Mouse (Mus musculus) urinary bladder, postnatal 10 days (tissue): ENCODE data around the gene Pou6f1.
"Not testable (repeated sequence)": the region's sequence is repeated elsewhere in the genome, so short reads cannot be mapped to it uniquely, and the experiment has no call there.

ENCODE experiments used
- DNase-seq: peaks from one replicate; pipeline ENCODE4 v3.0.0; 2022; ENCODE audit warnings: low spot score

Gene Pou6f1

DNA sequence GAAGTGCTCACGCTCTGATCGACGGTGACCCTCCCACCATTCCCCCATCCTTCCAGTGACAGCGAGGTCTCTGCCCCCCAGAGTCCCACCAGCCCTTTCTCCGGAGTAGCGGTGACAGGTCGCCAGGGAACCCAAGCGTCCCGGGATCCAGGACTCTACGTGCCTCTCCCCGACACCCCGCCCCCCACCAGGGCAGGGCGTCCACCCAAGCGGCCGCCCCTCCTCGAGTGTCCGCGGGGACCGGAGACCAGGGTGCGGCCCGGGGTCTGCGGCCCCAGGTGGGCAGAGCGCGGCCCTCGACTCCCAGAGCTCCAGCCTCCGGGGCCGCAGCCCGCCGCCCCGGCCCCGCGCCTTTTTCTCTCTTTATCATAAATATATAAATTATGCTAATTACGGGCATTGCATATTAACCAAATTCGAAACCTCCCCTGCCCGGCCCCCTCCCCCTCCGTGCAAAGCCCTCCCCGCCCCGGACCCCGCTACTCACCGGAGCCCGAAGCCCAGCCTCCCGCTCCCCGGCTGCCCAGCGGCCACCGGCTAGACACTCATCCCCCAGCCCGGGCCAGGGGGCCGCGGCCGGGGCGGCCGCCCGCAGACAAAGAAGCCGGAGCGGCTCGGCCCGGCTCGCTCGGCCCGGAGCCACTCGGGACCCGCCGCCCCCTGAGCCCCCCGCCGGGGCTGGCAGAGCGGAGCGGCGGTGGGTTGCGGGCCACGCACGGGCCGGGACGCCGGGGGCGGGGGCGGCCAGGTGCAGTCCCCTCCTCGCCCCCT is at the start of gene Pou6f1:
Pou6f1 (minus strand) TSS at position 709 of the 771 bp plus-strand sequence.
- no peak for DNase-seq

DNA sequence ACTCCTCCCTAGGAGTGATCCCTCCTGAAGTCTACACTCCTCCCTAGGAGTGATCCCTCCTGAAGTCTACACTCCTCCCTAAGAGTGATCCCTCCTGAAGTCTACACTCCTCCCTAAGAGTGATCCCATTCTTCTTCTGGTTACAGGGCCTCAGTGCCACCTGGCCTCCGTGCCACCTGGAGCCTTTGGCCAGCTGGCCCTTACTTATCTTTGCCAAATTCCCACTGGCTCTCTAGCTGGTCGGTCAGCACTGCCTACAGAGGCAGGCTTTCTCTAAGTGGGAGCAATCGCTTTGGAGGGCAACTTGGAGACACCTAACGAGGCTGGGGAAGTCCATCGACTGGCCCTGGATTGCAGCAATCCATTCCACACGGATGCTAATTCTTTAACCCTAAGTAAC is 46.4 kb upstream of the Pou6f1 start:
- no peak for DNase-seq

- DNase-seq, result no peak
Measured at GRCm38 (mm10) chr15:100642451-100642850, 42.7 kb upstream of the Pou6f1 start.

DNA sequence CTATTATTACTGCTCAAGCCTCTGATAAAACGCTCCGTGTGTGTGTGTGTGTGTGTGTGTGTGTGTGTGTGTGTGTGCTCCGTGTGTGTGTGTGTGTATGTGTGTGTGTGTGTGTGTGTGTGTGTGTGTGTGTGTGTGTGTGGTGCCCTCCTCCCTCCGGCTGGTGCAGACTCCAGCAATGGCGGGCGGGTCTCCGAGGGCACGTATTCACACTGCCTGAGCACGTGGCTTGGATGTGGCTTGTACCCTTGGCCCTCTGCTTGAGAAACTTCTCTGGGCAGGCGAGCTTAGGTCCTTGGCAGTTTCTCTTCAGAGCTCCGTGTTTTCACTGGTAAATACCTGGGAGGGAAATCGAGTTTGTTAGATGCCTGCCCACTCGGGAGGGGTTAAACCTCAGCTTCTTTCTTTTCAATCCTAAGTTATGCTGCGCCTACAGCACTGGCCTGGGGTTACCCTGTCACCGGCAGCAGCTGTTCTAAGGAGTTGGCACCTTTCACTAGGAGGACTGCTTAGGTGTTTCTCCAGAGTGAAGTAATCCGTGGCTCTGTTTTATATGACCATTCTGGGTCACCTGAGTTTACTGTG is 41.5 kb upstream of the Pou6f1 start:
- DNase-seq, result no peak

GRCm38 (mm10) chr15:100639972-100640750 is 40.4 kb upstream of the Pou6f1 start:
- DNase-seq, result no peak

DNA sequence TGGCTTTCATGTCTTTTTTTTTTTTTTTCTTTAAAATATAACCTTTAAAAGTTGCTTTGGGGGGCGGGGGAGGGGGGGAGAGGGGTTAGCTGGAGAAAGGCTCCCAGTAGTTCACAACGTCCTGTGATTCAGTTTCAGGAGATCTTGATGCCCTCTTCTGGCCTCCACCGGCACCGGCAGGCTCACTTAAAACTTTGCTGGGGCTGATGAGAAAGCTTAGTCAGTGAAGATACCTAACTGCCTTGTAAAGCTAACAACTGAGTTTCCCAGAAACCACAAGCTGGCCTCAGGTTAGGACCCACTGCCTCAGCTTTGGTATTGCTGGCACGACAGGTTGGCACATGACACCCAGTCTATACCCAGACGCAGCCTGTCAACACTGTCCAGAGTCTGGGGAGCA is 37.9 kb upstream of the Pou6f1 start:
- DNase-seq, result no peak

DNA sequence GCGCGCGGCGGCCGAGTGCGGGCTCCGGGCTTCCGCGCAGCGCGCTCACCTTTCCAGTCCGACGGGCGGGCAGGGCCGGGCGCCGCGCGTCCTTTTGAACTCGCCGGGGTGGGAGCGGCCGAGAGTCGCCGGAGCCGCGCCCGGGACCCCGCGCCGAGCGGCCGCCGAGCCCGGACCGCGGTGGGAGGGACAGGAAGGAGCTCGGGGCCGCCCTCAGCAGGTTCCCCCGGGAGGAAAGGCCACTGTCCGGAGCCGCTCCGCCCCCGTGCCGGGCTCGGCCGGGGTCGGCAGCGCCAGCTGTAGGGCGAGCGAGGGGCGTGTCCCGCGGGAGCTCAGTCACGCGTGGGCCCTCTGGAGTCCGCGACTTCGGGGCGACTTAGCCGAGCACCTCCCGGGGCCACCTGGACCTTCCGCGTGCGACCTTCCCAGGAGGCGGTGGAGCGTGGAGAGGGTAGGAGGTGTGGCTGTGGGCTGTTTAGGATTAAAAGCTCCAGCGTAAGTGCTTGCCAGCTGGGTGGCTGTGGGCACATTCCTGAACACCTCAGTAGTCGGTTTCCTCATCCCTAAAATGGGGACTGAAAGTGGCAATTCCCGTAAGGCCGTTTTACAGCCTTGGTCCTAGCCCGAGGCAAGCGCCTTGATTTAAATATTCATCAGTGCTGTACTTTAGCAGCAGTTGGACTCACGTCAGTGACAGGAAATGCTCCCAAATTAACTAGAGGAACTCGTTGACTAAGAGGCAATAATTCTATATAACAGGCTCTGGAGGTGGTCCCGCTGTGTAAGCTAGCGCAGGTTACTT is 37.1 kb upstream of the Pou6f1 start, which contains the start of gene Smagp:
Smagp (minus strand) TSS at position 241 of the 802 bp plus-strand sequence.
- DNase-seq, result no peak

- no peak for DNase-seq
Measured at GRCm38 (mm10) chr15:100635851-100636645, 36.3 kb upstream of the Pou6f1 start.

- no peak for DNase-seq
Measured at GRCm38 (mm10) chr15:100635239-100635638, 35.5 kb upstream of the Pou6f1 start.

- no peak for DNase-seq
Measured at GRCm38 (mm10) chr15:100633341-100633740, 33.6 kb upstream of the Pou6f1 start.

DNA sequence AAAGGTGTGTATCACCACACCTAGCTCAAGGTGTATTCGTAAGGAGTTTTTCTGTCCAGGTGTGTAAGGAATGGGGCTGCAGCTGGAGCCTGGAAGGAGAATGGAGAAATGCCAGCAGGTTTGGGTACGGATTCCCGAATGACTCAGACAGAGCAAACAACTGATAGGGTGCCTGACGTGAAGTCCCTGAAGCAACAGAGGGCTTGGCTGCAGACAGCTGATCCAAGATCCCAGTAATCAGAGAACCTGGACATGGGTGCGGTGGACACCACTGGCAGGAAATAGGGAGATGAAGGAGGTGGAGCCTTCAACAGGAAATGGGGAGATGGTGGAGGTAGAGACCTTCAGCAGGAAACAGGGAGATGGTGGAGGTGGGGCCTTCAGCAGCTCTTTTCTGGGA is 32.5 kb upstream of the Pou6f1 start:
- DNase-seq, result no peak

DNA sequence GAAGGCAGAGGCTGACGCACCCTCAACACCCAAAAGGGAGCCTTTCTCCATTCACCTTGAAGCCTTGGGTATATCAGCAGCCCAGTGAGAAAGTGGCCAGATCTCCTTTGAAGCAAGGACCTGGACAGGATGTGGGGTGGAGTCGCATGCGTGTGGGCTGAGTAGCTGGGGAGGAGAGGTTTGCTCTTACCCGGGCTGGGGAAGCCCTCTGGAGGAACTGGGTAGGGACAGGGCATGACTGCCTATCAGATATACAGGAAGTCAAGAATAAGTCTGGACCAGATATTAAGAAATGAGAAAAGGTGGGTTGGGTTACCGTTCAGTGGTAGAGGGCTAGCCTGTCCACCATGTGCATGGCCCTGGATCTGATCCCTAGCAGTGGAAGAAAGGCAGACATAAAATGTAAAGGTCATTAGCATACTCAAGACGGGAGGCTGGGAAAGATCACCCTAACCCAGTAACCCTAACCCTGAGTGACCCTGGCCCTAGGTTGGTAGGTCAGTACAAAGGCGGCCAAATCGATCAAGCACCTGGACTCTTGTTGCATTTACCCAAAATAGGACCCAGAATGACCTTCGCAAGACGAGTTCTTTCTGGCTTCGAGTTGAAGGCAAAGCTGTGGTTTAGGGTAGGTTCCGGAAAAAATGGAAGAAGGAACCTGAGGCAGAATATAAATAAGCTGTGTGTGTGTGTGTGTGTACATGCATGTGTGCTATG is 31.8 kb upstream of the Pou6f1 start:
- DNase-seq, result no peak

- DNase-seq, result no peak
Measured at GRCm38 (mm10) chr15:100630126-100630525, 30.3 kb upstream of the Pou6f1 start.

GRCm38 (mm10) chr15:100628797-100629196 is 29.0 kb upstream of the Pou6f1 start:
- DNase-seq, result no peak

DNA sequence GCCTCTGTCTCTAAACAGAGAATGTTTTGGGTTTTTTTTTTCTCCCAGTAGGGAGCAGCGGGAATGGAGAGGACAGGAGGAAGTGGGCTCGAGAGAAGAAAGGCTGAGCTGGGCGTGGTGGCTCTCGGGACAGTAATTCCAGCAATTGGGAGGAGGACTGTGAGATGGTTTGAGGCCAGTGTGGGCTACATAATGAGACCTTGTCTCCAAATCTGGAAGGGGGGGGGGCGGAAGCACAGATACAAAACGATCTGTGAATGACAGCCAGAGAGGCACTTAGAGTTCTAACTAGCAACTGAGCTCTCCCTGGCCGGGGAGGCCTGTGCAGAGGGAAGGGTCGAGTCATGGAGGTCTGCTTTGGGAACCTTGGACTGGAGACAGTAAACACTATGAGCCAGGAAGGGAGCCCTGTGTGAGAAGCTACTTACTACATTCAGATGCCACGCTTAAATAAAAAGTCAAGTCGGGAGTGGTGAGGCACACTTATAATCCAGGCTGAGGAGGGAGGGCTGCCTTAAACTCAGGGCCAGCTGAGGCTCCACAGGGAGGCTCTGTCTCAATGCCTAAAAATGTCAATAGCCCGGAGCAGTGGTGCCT is 28.1 kb upstream of the Pou6f1 start:
- DNase-seq, result no peak

- DNase-seq, result no peak
Measured at GRCm38 (mm10) chr15:100627287-100627686, 27.5 kb upstream of the Pou6f1 start.

DNA sequence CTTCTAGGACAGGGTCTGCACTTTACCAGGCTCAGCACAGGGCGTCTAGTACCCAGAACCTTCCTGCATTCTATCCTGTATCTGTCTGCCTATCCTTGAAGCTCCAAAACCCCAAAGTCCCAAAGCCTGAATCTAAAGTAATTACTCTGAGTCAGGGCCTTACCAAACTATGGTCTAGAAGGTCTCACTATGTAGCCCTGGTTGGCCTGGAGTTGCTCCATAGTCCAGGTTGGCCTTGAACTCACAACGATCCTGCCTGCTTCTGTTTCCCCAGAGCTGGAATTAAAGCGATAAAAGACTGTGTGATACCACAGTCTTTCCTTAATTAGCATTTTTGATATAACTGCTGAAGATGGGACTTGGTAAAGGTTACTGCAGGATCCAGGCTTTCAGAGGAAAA is 24.7 kb upstream of the Pou6f1 start:
- DNase-seq, result no peak

DNA sequence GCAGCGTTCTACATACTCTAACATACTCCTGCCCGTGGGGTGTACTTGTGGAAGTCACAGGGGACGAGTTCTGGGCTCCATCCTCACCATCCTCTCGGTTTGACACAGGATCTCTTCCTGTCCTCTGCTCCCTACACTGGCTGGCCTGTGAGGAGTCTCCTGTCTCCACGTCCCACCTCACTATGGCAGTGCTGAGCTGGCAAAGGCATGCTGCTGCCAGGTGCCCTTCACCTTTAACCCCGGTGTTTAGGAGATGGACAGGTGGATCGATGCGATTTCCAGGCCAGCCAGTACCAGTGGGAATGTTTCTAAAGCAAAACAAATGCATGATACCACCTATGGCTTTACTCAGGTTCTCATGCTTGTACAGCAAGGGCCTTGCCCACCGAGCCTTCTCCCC is 24.0 kb upstream of the Pou6f1 start:
- no peak for DNase-seq

- DNase-seq, result no peak
Measured at GRCm38 (mm10) chr15:100622164-100622563, 22.4 kb upstream of the Pou6f1 start.

- not testable (repeated sequence) for DNase-seq
Measured at GRCm38 (mm10) chr15:100621671-100622070, 21.9 kb upstream of the Pou6f1 start.
